8 mouse cellular contexts compared by ENCODE assay signal in the genomic region with DNA sequence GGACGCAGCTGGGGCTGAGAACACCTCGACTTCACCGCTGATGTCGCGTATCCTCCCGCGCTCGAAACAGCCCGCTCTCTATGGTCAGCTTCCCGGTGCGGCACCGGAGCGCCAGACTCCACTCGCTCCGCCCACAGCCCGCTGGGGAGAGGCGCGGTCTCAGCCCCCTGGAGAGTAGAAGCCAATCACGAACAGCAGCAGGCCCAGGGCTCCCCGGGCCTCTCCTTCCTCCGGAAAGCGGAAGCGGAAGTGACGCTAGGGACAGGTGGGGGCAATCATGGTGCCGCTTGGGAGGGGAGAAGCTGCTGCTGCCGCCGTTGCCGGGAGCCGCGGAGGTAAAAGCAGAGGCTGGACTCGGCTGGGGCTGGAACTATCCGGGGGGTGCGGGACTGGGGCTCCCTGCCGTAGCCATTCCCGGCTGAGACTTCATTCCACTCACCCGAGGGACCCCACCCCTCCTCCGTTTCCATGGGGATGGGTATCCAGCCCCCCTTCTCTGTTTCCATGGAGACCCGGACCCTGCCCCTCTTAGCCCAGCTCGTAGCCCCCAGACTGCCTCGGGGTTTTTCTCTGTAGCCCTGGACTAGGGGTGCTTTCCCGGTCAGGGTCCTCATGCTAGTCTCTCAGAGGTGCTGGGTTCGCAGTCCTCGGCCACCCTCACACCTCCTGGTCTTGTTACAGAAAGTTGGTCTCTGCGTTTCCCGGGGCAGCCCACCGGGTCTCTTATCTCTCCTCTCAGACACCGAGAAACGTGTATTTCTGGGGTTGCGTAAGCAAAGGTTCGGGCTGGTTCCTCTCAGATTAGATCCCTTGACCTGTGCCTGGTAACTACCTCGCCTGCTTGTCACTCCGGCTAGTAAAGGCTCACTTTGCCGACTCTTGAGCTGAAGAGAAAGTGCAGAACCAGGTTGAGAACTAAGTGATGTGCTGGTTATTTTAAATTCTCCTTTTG. TPM values are rescaled to one million over a fixed set of nuclear protein-coding genes. Genes with fewer than 3 reads are reported as not detected.
DNase-seq lines count a peak whose midpoint lies in the region; ATAC-seq and TF ChIP-seq lines count a peak whose summit lies in the region.

No protein-coding gene starts in this region.

- no peaks in the 10 kb centered on the region for H3K9me3 ChIP-seq in forebrain, embryonic 11.5 days (ENCODE audit: control insufficient read depth, low read length)
- H3K9me3 ChIP-seq in heart, postnatal 0 days (replicated peaks; ENCODE audit: control insufficient read depth, low read length), result no peaks in the 10 kb centered on the region
- H3K9me3 ChIP-seq in liver, embryonic 16.5 days (replicated peaks; ENCODE audit: control insufficient read depth, low read length), result no peaks in the 10 kb centered on the region
- H3K9me3 ChIP-seq in neural tube, embryonic 13.5 days, result no peaks in the 10 kb centered on the region

- H3K4me3 ChIP-seq in forebrain, embryonic 11.5 days (ENCODE audit: low read depth, low read length), result peak overlapping the region; percentile 72
- peak overlapping the region; percentile 94 for H3K4me3 ChIP-seq in heart, postnatal 0 days (ENCODE audit: low read depth, low read length)
- peak overlapping the region; percentile 93 for H3K4me3 ChIP-seq in liver, embryonic 16.5 days (ENCODE audit: low read depth, low read length)
- H3K4me3 ChIP-seq in neural tube, embryonic 13.5 days, result peak overlapping the region; percentile 91
- peak overlapping the region; percentile 92 for H3K4me3 ChIP-seq in testis, adult 2 months (ENCODE audit: control insufficient read depth, low read depth, low read length)

- 0 out of 2 replicates have a peak, but pooled peaks have one; percentile 35 for TF ChIP-seq EP300 in heart, postnatal 0 days (IDR thresholded peaks at IDR 0.05; ENCODE audit: low read depth)

- peak; percentile 97 for DNase-seq in CD8-positive naive resting alpha-beta T cell, adult 2 months (ENCODE audit: low read depth in 2 of 2, low spot score in 2 of 2)
- peak; percentile 97 for DNase-seq in c-Kit-positive CD71-negative TER-119-negative erythroid progenitor cells, embryonic 14.5 days (ENCODE audit: low read depth)
- peak; percentile 97 for DNase-seq in forebrain, embryonic 11.5 days (ENCODE audit: low spot score)
- DNase-seq in heart, postnatal 0 days (ENCODE audit: low spot score), result peak; percentile 93
- DNase-seq in kidney, postnatal 4 days, result peak; percentile 98

- 2% methylated on average over 53 of the region's 53 CpGs for WGBS in forebrain, embryonic 11.5 days
- under 1% methylated on average over 50 of the region's 53 CpGs for WGBS in heart, postnatal 0 days
- under 1% methylated on average over 51 of the region's 53 CpGs for WGBS in liver, embryonic 16.5 days (ENCODE audit: insufficient replicate concordance)
- WGBS in neural tube, embryonic 13.5 days, result 2% methylated on average over 52 of the region's 53 CpGs

- peak; percentile 99 for ATAC-seq in forebrain, embryonic 11.5 days (replicated peaks; ENCODE audit: low FRiP score)
- ATAC-seq in heart, postnatal 0 days (ENCODE audit: insufficient read depth, low read depth), result peak; percentile 100
- ATAC-seq in liver, embryonic 16.5 days (ENCODE audit: low read depth), result peak; percentile 100
- ATAC-seq in neural tube, embryonic 13.5 days (ENCODE audit: low read depth), result peak; percentile 100

- peak overlapping the region; percentile 96 for H3K9ac ChIP-seq in forebrain, embryonic 11.5 days (ENCODE audit: low read length)
- peak overlapping the region; percentile 83 for H3K9ac ChIP-seq in heart, postnatal 0 days (replicated peaks; ENCODE audit: low read depth, low read length)
- H3K9ac ChIP-seq in liver, embryonic 16.5 days (ENCODE audit: low read depth, low read length), result peak overlapping the region; percentile 92
- H3K9ac ChIP-seq in neural tube, embryonic 13.5 days, result peak overlapping the region; percentile 96

- no peaks in the 10 kb centered on the region; the same call in 1 of the 2 replicates for H3K36me3 ChIP-seq in forebrain, embryonic 11.5 days (ENCODE audit: control insufficient read depth, insufficient read depth, low read length)
- H3K36me3 ChIP-seq in heart, postnatal 0 days (replicated peaks; ENCODE audit: control insufficient read depth, insufficient read depth, low read length), result peaks cover 49% of the 10 kb centered on the region
- H3K36me3 ChIP-seq in liver, embryonic 16.5 days (ENCODE audit: control insufficient read depth, insufficient read depth), result peaks cover 40% of the 10 kb centered on the region
- H3K36me3 ChIP-seq in neural tube, embryonic 13.5 days, result peaks cover 64% of the 10 kb centered on the region
- peaks cover 4% of the 10 kb centered on the region for H3K36me3 ChIP-seq in testis, adult 2 months (ENCODE audit: control insufficient read depth, insufficient read depth, low read length)

- H3K27me3 ChIP-seq in forebrain, embryonic 11.5 days (ENCODE audit: control insufficient read depth, insufficient read depth, low read length), result no peaks in the 10 kb centered on the region
- no peaks in the 10 kb centered on the region for H3K27me3 ChIP-seq in heart, postnatal 0 days (ENCODE audit: control insufficient read depth, insufficient read depth, low read length)
- no peaks in the 10 kb centered on the region for H3K27me3 ChIP-seq in liver, embryonic 16.5 days (ENCODE audit: control insufficient read depth, insufficient read depth, low read depth, low read length)
- no peaks in the 10 kb centered on the region for H3K27me3 ChIP-seq in neural tube, embryonic 13.5 days
- no peaks in the 10 kb centered on the region for H3K27me3 ChIP-seq in testis, adult 2 months (ENCODE audit: control insufficient read depth, insufficient read depth, low read length)

- H3K4me1 ChIP-seq in forebrain, embryonic 11.5 days (replicated peaks; ENCODE audit: control insufficient read depth, insufficient read depth, low read length), result no peaks in the 10 kb centered on the region; the same call in 1 of the 2 replicates
- peaks cover 9% of the 10 kb centered on the region; the same call in 1 of the 2 replicates for H3K4me1 ChIP-seq in heart, postnatal 0 days (ENCODE audit: control insufficient read depth, insufficient read depth)
- peaks cover 27% of the 10 kb centered on the region for H3K4me1 ChIP-seq in liver, embryonic 16.5 days (ENCODE audit: control insufficient read depth, low read depth, low read length)
- H3K4me1 ChIP-seq in neural tube, embryonic 13.5 days (replicated peaks), result peaks cover 25% of the 10 kb centered on the region
- H3K4me1 ChIP-seq in testis, adult 2 months (ENCODE audit: control insufficient read depth, insufficient read depth, low read length), result peaks cover 2% of the 10 kb centered on the region; the same call in 1 of the 2 replicates

- peak overlapping the region; percentile 94 for H3K27ac ChIP-seq in forebrain, embryonic 11.5 days (ENCODE audit: low read depth, low read length)
- H3K27ac ChIP-seq in heart, postnatal 0 days (ENCODE audit: low read depth), result peak overlapping the region; percentile 96
- peak overlapping the region; percentile 98 for H3K27ac ChIP-seq in liver, embryonic 16.5 days (ENCODE audit: low read length)
- peak overlapping the region; percentile 97 for H3K27ac ChIP-seq in neural tube, embryonic 13.5 days (replicated peaks)
- peak overlapping the region; percentile 95 for H3K27ac ChIP-seq in testis, adult 2 months (ENCODE audit: control insufficient read depth, insufficient read depth, low read depth, low read length)

- TF ChIP-seq CTCF in heart, postnatal 0 days (IDR thresholded peaks at IDR 0.05; ENCODE audit: low read depth), result no peak
- TF ChIP-seq CTCF in testis, adult 2 months (IDR thresholded peaks at IDR 0.05; ENCODE audit: control insufficient read depth, insufficient read depth, insufficient replicate concordance, low read depth, low read length), result no peak

- H3K4me2 ChIP-seq in forebrain, embryonic 11.5 days (ENCODE audit: low read depth, low read length, severe bottlenecking), result peak overlapping the region; percentile 82
- H3K4me2 ChIP-seq in heart, postnatal 0 days (ENCODE audit: low read depth, low read length), result peak overlapping the region; percentile 84
- H3K4me2 ChIP-seq in liver, embryonic 16.5 days (ENCODE audit: low read depth, low read length), result peak overlapping the region; percentile 87
- H3K4me2 ChIP-seq in neural tube, embryonic 13.5 days, result peak overlapping the region; percentile 81

- TF ChIP-seq POLR2A in testis, adult 2 months (IDR thresholded peaks at IDR 0.05; ENCODE audit: control insufficient read depth, low read depth, low read length), result peak; percentile 85

RNA-seq across cellular contexts. Expression of a gene that starts 0.7 kb away (rescaled TPM):
- 14.7 and 15.4 TPM in 2 replicates for polyA plus RNA-seq in forebrain, embryonic 11.5 days (2014; fragmentation: Nextera tagmentation; extraction: Ambion mirVana)
- total RNA-seq in heart, postnatal 0 days (2014; rRNA removed; ENCODE audit: low replicate concordance), result 4.8 and 7.1 TPM in 2 replicates
- 9.0 and 9.5 TPM in 2 replicates for polyA plus RNA-seq in heart, postnatal 0 days (2015; fragmentation: Nextera tagmentation; extraction: Ambion mirVana)
- 8.5 and 10.1 TPM in 2 replicates for polyA plus RNA-seq in liver, embryonic 16.5 days (2015; fragmentation: Nextera tagmentation; extraction: Ambion mirVana)
- 11.7 and 12.2 TPM in 2 replicates for polyA plus RNA-seq in neural tube, embryonic 13.5 days (2015; fragmentation: Nextera tagmentation; extraction: Ambion mirVana)
- 61.0 and 64.0 TPM in 2 replicates for polyA plus RNA-seq in testis, adult 2 months (2012; rRNA removed)

RNA-seq across cellular contexts. Expression of a gene that starts 47.9 kb away (rescaled TPM):
- polyA plus RNA-seq in forebrain, embryonic 11.5 days (2014; fragmentation: Nextera tagmentation; extraction: Ambion mirVana), result 45.0 and 50.9 TPM in 2 replicates
- 31.8 and 41.3 TPM in 2 replicates for total RNA-seq in heart, postnatal 0 days (2014; rRNA removed; ENCODE audit: low replicate concordance)
- 15.8 and 16.9 TPM in 2 replicates for polyA plus RNA-seq in heart, postnatal 0 days (2015; fragmentation: Nextera tagmentation; extraction: Ambion mirVana)
- 10.6 and 12.5 TPM in 2 replicates for polyA plus RNA-seq in liver, embryonic 16.5 days (2015; fragmentation: Nextera tagmentation; extraction: Ambion mirVana)
- polyA plus RNA-seq in neural tube, embryonic 13.5 days (2015; fragmentation: Nextera tagmentation; extraction: Ambion mirVana), result 39.6 and 46.6 TPM in 2 replicates
- 49.4 and 54.1 TPM in 2 replicates for polyA plus RNA-seq in testis, adult 2 months (2012; rRNA removed)

RNA-seq across cellular contexts. Expression of a gene that starts 48.4 kb away (rescaled TPM):
- 49.5 and 51.7 TPM in 2 replicates for polyA plus RNA-seq in forebrain, embryonic 11.5 days (2014; fragmentation: Nextera tagmentation; extraction: Ambion mirVana)
- 70.2 and 127 TPM in 2 replicates for total RNA-seq in heart, postnatal 0 days (2014; rRNA removed; ENCODE audit: low replicate concordance)
- 51.5 and 54.3 TPM in 2 replicates for polyA plus RNA-seq in heart, postnatal 0 days (2015; fragmentation: Nextera tagmentation; extraction: Ambion mirVana)
- polyA plus RNA-seq in liver, embryonic 16.5 days (2015; fragmentation: Nextera tagmentation; extraction: Ambion mirVana), result 8.3 and 11.1 TPM in 2 replicates
- polyA plus RNA-seq in neural tube, embryonic 13.5 days (2015; fragmentation: Nextera tagmentation; extraction: Ambion mirVana), result 74.9 and 80.2 TPM in 2 replicates
- 195 and 219 TPM in 2 replicates for polyA plus RNA-seq in testis, adult 2 months (2012; rRNA removed)

RNA-seq across cellular contexts. Expression of a gene that starts 59.4 kb away (rescaled TPM):
- 7.3 and 10.3 TPM in 2 replicates for polyA plus RNA-seq in forebrain, embryonic 11.5 days (2014; fragmentation: Nextera tagmentation; extraction: Ambion mirVana)
- 0.39 TPM in 1 of 2 replicates, not detected in the other for total RNA-seq in heart, postnatal 0 days (2014; rRNA removed; ENCODE audit: low replicate concordance)
- 0.04 and 0.11 TPM in 2 replicates for polyA plus RNA-seq in heart, postnatal 0 days (2015; fragmentation: Nextera tagmentation; extraction: Ambion mirVana)
- 0.02 TPM in 1 of 2 replicates, not detected in the other for polyA plus RNA-seq in liver, embryonic 16.5 days (2015; fragmentation: Nextera tagmentation; extraction: Ambion mirVana)
- 8.2 and 10.0 TPM in 2 replicates for polyA plus RNA-seq in neural tube, embryonic 13.5 days (2015; fragmentation: Nextera tagmentation; extraction: Ambion mirVana)
- polyA plus RNA-seq in testis, adult 2 months (2012; rRNA removed), result 0.23 and 0.32 TPM in 2 replicates

Comparison
In these comparisons a context has a peak if more than half of its experiments do, and no peak if none do; other contexts are left out.
1. Peak in every context shown above with its lines: DNase-seq, ATAC-seq, H3K4me3 ChIP-seq and H3K27ac ChIP-seq.